Mouse (Mus musculus) R1 (cell line): Measurements from ENCODE around the gene Nrf1.

ENCODE experiments used
- DNase-seq: peaks from one replicate; pipeline ENCODE4 v3.0.0-alpha.2; 2018; ENCODE audit warnings: low read depth, low spot score

Gene Nrf1

DNA sequence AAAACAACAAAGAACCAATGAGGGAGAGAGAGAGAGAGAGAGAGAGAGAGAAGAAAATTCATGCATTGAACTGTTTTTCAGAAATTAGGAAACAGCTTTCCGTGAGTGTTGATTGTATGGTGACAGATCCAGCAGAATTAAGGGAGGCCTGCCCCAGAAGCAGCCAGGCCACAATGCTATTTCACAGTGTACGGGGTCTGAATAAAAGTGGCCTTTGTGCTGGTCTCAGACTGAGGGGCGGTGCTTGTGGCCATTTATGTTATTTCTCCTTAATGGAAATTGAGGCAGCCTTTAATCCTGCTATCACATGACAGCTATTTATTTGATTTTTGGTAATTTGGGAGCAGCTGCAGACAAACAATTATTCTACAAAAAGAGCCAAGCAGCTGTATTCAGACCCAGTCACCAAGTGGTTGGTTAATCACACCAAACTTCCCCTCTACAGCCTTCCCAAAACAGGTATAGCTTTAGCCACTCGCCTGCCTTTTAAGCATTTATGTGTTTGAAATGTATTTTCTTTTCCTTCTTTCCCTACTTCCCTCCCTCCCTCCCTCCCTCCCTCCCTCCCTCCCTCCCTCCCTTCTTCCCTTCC, 31.2 kb downstream of the Nrf1 start:
- DNase-seq = no peak

DNA sequence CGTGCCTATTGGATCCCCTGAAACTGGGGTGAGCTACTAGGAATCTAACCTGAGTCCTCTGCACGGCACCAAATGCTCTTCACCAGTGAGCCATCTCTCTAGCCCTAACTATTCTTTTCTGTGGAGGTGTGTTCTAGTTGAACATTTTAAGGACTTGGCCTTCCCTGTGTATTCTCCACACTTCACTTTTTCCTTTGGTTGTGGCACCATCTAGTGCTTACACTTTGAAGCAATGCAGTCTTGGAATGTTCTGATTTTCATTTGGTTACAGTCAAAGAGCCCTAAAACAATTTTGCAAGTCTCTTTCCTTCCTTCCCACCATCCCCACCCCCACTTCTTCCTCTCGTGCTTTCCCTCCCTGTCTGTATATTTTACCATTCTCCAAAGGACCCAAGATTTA, 33.6 kb downstream of the Nrf1 start:
- no peak for DNase-seq

DNA sequence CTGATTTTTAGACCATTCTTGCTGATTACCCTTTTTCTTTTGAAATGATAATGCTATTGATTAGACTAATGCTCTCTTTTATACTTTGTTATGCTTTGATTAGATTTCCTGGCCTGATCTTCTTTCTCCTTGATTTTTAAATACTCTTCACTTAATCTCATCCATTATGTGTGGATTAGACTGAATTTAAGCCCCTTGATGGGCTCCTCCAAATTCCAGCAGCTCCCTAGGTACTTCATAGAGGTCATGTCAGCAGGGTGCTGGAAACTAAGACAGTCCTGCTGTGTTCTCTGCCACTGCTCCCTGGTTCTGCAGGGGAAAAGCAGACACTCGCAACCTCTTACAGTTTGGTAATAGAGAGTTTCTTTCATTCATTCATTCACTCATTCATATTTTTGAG, 35.5 kb downstream of the Nrf1 start:
- peak; percentile 52 for DNase-seq

DNA sequence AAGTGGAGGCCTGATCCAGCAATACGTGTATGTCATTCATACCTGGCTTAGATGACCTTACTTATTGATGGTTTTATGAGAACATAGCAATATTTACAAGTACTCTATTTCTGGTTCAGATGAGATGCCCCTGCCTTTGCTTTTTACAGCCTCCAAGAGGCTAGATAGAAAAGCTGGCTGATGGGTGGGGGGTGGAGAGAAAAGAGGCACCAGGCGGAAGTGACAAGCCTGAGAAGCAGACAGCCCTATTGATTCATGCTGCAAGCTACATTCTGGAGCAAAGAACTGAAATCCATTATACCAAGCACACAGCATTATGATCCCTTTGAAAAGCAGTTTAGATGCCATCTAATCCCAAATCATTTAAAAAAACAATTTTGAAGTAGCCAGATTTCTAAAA, 37.6 kb downstream of the Nrf1 start:
- no peak for DNase-seq

DNA sequence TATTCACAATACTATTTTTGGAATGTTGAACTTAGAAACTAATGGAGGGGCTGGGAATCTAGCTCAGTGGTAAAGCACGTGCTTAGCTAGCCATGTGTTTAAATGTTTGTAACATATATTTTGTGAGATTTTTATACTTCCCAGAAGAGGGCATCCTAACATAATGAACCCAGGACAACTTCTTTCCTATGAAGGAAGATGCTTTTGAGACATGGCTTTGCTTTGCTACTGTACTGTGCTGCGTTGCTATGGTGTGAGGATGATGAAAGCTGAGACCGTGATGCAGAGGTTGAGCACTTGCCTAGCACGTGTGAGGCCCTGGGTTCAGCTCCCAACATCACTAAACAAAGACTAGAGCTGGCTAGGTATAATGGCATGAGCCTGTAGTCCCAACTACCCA, 43.4 kb downstream of the Nrf1 start:
- DNase-seq = no peak

DNA sequence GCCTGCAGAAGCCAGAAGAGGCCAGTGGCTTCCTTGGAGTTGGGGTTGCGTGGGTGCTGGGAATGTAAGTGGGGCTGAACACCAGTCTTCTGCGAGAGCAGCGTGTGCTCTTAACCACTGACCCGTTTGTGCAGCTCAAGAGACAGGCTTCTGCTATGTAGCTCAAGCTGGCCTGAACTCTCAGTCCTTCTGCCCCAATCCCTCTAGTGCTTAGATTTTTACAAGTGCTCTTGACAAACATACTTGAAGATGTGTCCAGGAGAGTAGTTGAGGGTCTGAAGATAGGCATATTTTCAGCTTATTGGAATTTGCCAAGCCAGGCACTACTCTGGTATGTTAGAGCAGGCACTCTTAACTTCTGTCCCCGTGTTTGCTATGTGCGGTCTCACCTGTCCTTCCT, 45.0 kb downstream of the Nrf1 start:
- no peak for DNase-seq

DNA sequence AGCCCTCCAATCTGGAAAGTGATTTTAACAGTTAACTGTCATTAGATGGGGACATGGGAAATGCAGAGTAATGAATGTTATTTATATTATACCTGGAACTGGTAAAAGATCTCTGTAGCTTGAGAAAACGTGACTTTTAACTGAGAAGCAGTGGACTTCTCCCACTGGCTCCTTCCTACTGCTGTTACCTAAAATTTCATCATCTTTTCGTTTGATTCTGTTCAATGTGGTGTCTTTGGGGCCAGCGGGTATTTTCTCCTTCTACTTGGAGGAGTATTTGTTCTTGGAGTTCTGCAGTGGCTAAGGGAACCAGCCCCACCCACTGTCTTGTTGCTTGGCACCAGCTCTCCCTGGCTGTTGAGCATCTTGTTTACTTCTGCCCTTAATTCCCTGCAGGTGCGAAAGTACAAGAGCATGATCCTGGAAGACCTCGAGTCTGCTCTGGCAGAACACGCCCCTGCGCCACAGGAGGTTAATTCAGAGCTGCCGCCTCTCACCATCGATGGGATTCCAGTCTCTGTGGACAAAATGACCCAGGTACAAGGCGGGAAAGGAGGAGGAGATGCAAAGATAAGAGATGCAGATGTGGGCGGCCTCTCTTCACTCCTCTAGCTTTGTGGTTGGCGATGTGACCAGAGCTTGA, 54.1 kb downstream of the Nrf1 start:
- DNase-seq = peak; percentile 92

DNA sequence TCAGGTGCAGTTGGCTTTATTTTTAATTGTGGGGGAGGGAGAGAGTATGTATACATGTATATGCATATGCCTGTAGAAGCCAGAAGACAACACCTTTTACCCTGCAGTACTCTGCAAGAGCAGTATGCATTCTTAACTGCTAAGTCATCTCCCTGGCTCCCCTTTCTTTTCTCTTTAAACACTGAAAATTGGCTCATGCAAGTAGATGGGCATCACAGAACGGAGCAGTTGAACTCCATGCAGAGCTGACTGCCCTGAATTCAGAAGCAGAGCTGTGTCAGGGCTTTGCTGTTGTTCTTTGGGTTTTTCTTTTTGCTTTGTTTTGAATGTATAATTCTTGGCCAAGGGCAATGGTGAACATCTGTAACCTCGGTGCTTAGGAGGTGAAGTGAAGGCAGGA, 58.3 kb downstream of the Nrf1 start:
- no peak for DNase-seq

DNA sequence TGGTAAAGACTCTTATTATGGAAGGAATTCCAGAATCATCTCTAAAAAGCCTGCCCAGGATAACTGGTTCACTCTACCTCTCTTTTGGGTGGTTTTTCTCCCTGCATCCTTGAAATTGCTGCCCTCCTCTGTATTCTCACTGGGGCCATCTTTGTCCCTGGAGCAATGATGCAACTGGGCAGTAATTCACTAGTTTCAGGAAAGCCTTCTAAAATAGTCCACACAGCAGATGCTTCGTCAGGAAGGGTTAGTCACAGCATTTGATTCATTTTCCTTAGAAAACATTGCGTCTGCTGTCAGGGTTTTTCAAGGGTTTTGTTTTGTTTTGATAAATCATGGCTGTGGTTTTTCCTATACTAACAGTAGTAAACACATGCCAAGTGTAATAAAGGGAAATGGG, 59.7 kb downstream of the Nrf1 start:
- DNase-seq = no peak

DNA sequence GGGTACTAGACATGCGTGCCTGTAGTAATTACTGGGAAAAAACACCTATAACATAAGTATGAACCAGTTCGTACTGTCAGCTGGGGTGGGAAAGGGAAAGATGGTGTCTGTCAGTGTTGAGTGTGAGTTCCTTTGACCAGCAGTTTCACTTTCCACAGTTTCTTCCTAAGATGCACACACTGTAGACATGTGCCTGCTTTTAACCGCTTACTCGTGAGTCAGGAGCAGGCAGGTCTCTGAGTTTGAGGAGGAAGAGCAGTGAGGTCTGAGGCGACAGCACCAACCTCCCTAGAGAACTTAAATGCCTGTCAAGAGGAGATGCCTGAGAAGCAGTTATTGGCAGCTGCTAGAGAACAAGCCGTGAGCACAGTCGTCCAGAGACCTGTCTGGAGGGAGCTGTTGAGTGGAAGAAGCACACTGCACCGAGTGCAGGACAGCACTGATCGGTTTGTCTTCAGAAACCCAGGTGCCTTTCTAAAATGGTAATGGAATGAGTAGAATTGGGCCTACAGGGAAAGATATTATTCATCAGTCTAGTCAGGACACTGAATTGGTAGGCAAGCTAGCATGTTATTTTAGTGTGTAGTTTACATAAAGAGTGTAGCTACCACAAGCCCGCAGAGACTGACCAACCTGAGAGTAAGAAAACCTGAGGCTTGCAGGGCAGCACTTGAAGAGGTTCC, 62.2 kb downstream of the Nrf1 start:
- no peak for DNase-seq

DNA sequence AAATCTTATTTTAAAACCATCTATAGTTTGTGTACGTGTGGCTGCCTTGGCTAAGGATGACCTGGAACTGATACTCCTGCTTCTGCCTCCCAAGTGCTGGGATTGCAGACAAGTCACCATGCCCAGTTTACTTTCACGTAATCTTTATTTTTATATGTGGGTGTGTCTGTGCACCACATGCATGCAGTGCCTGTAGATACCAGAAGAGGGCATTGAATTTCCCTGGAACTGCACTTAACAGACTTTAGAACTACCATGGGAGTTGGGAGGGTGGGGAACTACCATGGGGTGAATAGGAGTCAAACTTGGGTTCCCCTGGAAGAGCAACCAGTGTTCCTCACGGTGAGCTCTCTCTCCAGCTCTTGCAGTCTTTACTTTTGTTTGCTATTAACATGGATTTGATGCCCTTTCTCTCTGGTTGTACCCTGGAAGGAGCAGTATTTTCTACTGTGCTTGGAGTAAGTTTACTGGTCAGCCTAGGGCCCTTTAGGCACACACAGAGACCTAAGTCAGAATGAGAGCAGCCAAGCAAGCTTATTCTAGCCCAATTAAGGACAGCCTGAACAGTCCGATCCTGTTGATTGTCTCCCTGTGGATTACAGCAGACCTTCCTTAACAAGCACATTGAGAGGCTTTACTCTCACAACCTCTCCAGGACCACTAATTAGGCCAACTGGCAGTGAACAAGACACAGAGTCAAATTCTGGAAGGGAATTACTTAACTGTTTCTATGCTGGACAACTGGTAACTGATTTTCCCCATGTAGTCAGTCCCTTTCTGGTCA, 64.8 kb downstream of the Nrf1 start:
- peak; percentile 65 for DNase-seq

DNA sequence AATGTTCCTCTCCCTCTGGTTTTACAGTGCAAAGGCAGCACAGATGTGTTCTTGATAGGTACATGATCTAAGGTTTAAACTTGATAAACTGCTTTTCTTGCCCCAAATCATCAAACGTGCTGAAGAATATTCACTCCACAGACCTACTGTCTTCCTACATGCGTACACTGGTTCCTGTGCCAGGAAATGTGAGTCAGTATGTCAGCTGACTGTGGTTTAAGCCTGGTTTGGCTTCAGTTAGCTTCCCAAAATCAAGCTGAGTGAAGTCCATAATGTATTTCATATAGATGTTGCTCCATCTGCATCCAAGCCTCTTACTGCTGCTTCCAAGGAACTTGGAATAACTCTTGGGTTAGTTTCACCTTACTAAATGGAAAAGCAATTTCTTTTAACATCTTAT, 66.3 kb downstream of the Nrf1 start:
- no peak for DNase-seq

DNA sequence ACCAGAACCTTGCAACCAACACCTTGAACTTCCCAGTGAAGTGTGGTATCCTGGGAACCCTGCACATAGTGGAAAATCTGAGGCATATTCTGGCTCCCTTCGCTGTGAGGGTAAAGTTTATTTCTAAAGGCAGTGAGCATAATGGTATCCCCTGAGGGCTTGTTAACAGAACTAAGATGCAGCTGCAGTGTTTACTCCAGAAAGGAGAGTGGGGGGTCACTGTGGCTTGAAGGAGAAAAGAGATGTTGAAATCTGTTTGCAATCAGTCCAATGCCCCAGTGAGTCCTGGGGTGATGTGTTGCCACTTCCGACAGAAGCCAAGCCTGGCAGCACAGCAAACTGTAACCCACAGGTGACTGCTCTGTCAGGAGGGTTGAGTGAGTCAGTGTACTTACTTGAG, 73.4 kb downstream of the Nrf1 start:
- DNase-seq = no peak

DNA sequence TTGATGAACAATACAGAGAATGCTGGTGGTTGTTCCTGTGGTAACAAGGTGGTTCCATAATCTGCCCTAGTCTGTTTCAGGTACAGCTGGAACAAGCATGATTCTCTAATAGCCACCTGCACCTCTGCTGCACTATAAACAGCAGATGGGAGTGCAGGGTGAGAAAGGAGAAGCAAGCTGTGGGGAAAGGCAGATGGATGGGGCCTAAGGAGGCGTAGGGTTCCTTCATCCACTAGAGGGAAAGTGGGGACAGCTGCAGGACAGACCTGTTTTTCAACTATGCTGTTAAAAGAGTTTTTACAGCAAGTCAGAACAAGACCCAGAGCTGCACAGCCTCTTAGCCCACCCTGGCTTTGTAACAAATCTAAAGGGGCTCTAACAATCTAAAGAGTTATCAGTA, 73.8 kb downstream of the Nrf1 start:
- DNase-seq = no peak

DNA sequence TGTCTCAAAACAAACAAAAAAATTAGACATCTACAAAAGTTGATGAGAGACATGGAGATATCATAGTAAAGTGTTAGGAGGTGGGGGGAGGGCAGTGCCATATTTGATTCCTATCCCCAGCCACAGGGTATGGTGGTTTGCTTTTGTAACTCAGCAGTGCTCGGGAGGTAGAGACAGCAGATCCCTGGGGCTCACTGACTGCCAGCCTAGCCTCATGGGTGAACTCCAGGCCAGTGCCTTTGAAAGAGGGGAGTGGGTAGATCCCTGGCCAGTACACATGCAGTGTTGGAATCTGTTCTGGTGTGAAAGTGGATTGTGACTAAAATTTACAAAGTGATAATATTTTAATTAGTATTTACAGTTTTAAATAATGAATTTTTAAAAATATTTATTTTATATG, 75.6 kb downstream of the Nrf1 start:
- DNase-seq = no peak

DNA sequence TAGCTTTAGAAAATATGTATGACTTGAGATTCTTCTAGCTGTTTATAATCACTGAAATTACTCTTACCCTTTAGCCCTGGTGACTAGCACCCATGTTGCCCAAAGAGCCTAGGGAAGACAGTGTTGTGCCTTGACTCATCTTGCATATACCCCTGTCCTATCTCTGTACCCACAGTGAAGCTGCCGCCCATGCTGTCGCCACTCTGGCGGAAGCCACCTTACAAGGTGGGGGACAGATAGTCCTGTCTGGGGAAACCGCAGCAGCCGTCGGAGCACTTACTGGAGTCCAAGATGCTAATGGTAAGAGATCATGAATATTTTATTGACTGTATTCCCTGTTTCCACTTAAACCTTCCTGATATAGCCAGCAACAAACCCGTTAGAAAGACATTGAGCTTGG, 78.3 kb downstream of the Nrf1 start:
- no peak for DNase-seq

DNA sequence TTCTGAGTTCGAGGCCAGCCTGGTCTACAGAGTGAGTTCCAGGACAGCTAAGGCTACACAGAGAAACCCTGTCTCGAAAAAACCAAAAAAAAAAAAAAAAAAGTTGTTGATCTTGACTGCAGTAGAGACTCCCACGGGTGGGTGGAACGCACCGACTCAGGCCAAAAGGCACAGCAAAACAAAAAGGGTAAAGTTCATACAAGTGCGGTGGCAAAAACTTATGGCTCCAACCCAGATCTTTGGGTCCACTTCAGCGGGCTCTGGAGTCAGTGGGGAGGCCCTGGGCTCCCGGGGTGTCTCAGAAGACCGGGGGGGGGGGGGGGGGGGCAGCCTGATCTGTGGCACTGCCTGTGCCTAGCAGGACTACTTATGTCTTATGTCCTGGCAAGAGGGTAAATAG, 79.0 kb downstream of the Nrf1 start:
- no peak for DNase-seq

DNA sequence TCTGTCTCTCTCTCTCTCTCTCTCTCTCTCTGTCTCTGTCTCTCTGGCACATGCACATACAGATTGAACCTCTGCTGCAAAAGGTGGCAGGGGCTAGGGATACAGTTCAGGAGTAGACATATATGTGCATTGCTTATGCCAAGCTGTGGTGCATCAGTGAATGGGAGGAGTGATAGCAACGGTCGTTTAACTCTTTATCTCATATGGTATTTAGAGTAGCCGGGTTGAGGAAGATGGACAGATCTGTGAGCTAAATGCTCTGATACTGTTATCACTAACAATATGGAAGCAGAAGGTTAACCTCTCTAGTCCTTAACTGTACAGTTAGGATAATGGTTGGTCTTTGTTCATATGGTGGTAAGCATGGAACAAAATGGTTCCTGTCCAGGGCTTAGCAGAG, 84.6 kb downstream of the Nrf1 start:
- no peak for DNase-seq

DNA sequence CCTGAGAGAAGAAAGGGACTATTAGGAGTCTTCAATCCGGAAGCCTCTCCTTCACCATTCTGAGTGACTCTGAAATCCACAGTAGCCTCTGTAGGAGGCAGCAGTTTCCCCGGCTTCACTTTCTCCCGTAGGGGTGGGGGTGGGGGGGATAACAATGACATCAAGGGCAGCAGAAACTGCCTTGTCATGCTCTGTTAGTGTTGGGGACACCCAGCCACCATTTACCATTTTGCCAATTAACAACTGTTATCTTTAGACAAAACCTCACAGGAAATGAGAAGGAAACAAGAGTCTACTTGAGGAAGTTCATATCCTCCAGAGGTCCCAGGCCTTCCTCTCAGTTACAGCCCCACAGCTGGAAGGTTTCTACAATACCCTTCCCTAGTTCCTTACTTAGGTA, 87.8 kb downstream of the Nrf1 start:
- peak; percentile 47 for DNase-seq

DNA sequence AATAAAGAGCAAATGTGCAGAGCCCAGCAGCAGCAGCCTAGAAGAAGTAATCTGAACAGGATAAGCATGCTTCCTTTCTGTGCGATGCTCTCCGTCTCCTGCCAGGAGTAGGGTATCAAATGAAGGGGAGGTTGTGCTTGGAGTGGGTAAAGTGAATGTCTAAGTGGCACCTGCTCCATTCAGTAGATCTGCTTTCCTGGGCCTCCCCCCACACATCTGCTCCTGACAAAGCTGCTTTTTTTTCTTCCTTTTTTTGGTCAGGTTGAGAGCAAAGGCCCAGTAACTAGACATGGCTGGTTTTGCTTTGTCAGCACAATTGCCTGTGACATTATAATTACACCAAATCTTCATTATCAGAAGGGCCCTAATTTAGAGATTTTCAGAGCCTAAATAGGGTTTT, 89.4 kb downstream of the Nrf1 start:
- no peak for DNase-seq

DNA sequence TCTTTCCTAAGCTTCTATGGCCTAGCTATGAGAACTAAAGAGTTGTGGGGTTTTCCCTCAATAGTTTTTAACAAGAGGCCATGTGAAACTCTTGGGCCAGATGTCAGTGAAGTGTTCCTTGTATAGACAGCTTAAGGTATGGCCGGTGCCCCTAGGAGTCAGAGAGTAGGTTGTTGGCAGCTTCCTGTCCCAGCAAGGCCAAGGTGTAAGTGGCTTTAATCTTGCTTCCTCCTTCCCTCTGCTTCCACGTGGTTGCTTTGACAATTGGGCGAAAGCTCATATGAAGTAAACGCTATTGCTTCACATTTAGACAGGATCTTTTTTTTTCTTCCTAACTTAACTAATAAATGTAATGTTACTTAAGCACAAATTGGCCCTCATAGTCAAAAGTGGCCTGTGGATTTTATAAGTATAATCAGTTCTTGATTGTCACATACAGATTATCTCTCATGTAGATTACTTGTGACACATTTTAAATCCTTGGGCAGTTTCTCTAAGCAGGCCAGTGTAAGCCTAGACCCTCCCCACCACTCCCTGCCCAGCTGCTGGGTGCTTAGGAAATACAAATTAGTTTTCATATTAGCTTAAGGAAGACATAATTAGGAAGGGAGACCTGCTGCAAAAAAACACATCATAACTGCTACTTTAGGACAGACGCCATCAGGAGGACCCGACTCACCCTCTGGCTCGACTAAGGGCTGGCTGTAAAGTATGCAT, 91.7 kb downstream of the Nrf1 start:
- DNase-seq = no peak

DNA sequence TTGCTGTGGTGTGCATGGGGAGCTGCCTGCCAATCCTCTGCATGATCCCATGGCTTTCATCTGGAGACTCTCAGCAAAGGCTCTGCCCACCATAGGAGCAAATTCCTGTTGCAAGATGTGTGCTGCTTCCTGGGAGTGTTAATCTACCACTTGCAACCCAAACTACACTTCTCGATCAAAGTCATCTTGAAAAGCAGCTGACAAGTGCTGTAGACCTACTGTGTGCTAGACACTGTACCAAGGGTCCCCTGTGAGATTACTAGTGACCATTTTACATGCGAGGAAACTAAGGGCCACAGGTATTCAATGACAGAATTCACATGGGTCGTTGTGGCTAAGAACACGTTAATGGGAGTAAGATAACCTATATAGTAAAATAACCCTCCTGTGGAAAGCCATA, 95.5 kb downstream of the Nrf1 start:
- DNase-seq = no peak
